Mouse (Mus musculus) liver, embryonic 11.5 days (tissue): ENCODE measurements around the gene Hist2h2ac. TPM values are rescaled to one million over a fixed set of nuclear protein-coding genes. Genes with fewer than 3 reads are reported as not detected.
"Not testable (repeated sequence)": the region's sequence is repeated elsewhere in the genome, so short reads cannot be mapped to it uniquely, and the experiment has no call there.

Experiments
- ATAC-seq: fragments of 200-750 bp; cut with Nextera tagmentation; replicated peaks from 2 replicates; pipeline ENCODE4 v1.8.0; 2017; ENCODE audit warnings: moderate number of reproducible peaks, mild to moderate bottlenecking, moderate TSS enrichment, moderate library complexity; ENCODE audit not compliant: low FRiP score
- DNase-seq: peaks from one replicate; pipeline ENCODE4 v3.0.0-alpha.2; 2017; ENCODE audit warnings: low spot score
- H3K27ac ChIP-seq: fragments of 300-500 bp; sonication (generic); 2 replicates; pipeline ENCODE4 v1.5.1; 2014; ENCODE audit warnings: mild to moderate bottlenecking, low read depth, low read length, control low read depth
- H3K27me3 ChIP-seq: fragments of 300-500 bp; sonication (generic); replicated peaks from 2 replicates; pipeline ENCODE4 v1.6.1; 2014; ENCODE audit warnings: low read length, mixed read lengths; ENCODE audit not compliant: control insufficient read depth, insufficient read depth
- H3K36me3 ChIP-seq: fragments of 300-500 bp; sonication (generic); 2 replicates; pipeline ENCODE4 v1.6.1; 2014; ENCODE audit warnings: mild to moderate bottlenecking, low read length, moderate library complexity, mixed read lengths; ENCODE audit not compliant: control insufficient read depth, insufficient read depth
- H3K4me1 ChIP-seq: fragments of 300-500 bp; sonication (generic); replicated peaks from 2 replicates; pipeline ENCODE4 v1.6.1; 2014; ENCODE audit warnings: low read length, mixed read lengths; ENCODE audit not compliant: control insufficient read depth, insufficient read depth
- H3K4me2 ChIP-seq: fragments of 300-500 bp; sonication (generic); 2 replicates; pipeline ENCODE4 v1.6.1; 2014; ENCODE audit warnings: mild to moderate bottlenecking, control low read depth, moderate library complexity
- H3K4me3 ChIP-seq: fragments of 300-500 bp; sonication (generic); 2 replicates; pipeline ENCODE4 v1.5.1; 2014; ENCODE audit warnings: low read depth, low read length, control low read depth
- H3K9ac ChIP-seq: fragments of 300-500 bp; sonication (generic); 2 replicates; pipeline ENCODE4 v1.6.1; 2014; ENCODE audit warnings: low read depth, low read length, control low read depth
- H3K9me3 ChIP-seq: fragments of 300-500 bp; sonication (generic); 2 replicates; pipeline ENCODE4 v1.6.1; 2016; ENCODE audit warnings: low read length, inconsistent platforms, mixed read lengths; ENCODE audit not compliant: control insufficient read depth
- WGBS: fragments of 180-500 bp; shearing (Covaris S2); extraction: QIAGEN DNeasy Blood & Tissue Kit; methylation state at CpG from one replicate; pipeline ENCODE4 v1.1.7; 2014; 5-methylcytosine and 5-hydroxymethylcytosine counted together
- polyA plus RNA-seq: library from polyadenylated mRNA; unstranded; fragments of >200 nt; fragmentation: Nextera tagmentation; extraction: Ambion mirVana; gene quantifications from 2 replicates; pipeline ENCODE4 v1.2.1, GENCODE M21; 2014

Hist2h2ac gene
- polyA plus RNA-seq, 1 experiment from 2014 or later = 14.7 TPM

GRCm38 (mm10) chr3:96225421-96225820, 4.7 kb upstream of the Hist2h2ac start:
- DNase-seq (no peak), ATAC-seq (no peak)
- Histone ChIP-seq H3K27ac (peak overlapping the region; percentile 4; the same call in 1 of the 2 replicates), H3K4me2 (peak overlapping the region; percentile 43), H3K36me3 (no peaks in the 10 kb centered on the region), H3K4me3 (no peak overlapping the region), H3K4me1 (peaks cover 26% of the 10 kb centered on the region), H3K9me3 (no peaks in the 10 kb centered on the region), H3K27me3 (no peaks in the 10 kb centered on the region), H3K9ac (peak overlapping the region; percentile 21; the same call in 1 of the 2 replicates)
- WGBS = 43% methylated on average over 2 of the region's 2 CpGs

GRCm38 (mm10) chr3:96222774-96223173, 2.1 kb upstream of the Hist2h2ac start:
- 88% methylated on average over 4 of the region's 4 CpGs for WGBS
- peaks cover 33% of the 10 kb centered on the region for H3K4me1 ChIP-seq
- H3K27me3 ChIP-seq = no peaks in the 10 kb centered on the region
- no peaks in the 10 kb centered on the region for H3K36me3 ChIP-seq
- H3K4me3 ChIP-seq = peak overlapping the region; percentile 61
- H3K27ac ChIP-seq = peak overlapping the region; percentile 100; the same call in 1 of the 2 replicates
- no peak for ATAC-seq
- H3K4me2 ChIP-seq = peak overlapping the region; percentile 92
- no peak for DNase-seq
- H3K9ac ChIP-seq = peak overlapping the region; percentile 86
- H3K9me3 ChIP-seq = no peaks in the 10 kb centered on the region

GRCm38 (mm10) chr3:96221640-96222038, 959 bp upstream of the Hist2h2ac start:
- Histone ChIP-seq H3K27me3 (no peaks in the 10 kb centered on the region), H3K4me3 (peak overlapping the region; percentile 61), H3K9ac (peak overlapping the region; percentile 86), H3K4me1 (peaks cover 33% of the 10 kb centered on the region), H3K27ac (peak overlapping the region; percentile 100), H3K36me3 (no peaks in the 10 kb centered on the region), H3K9me3 (no peaks in the 10 kb centered on the region), H3K4me2 (peak overlapping the region; percentile 92)
- 29% methylated on average over 9 of the region's 9 CpGs for WGBS
- no peak for ATAC-seq
- DNase-seq = peak; percentile 52

GRCm38 (mm10) chr3:96220131-96220764, 432 bp downstream of the Hist2h2ac start:
- peaks cover 26% of the 10 kb centered on the region for H3K4me1 ChIP-seq
- DNase-seq (peak; percentile 79), ATAC-seq (peak; percentile 9)
- H3K36me3 ChIP-seq, H3K27me3 ChIP-seq, H3K9me3 ChIP-seq: not testable (repeated sequence)
- WGBS = under 1% methylated on average over 26 of the region's 47 CpGs
- H3K4me3 ChIP-seq = peak overlapping the region; percentile 61
- H3K9ac ChIP-seq = peak overlapping the region; percentile 98
- peak overlapping the region; percentile 92 for H3K4me2 ChIP-seq
- H3K27ac ChIP-seq = peak overlapping the region; percentile 100

GRCm38 (mm10) chr3:96219661-96220130, 984 bp downstream of the Hist2h2ac start, which contains the start of the genes Bola1 and Hist2h2ab:
Gene Bola1 (minus strand): TSS chr3:96219709.
Gene Hist2h2ab (plus strand): TSS chr3:96219865.
- Histone ChIP-seq H3K4me1 (peaks cover 22% of the 10 kb centered on the region), H3K4me3 (peak within 1 kb of the TSS; percentile 61), H3K27me3 (no peaks in the 10 kb centered on the region), H3K36me3 (no peaks in the 10 kb centered on the region), H3K9me3 (no peaks in the 10 kb centered on the region), H3K9ac (peak within 1 kb of the TSS; percentile 98), H3K27ac (peak within 1 kb of the TSS; percentile 100), H3K4me2 (peak within 1 kb of the TSS; percentile 92)
- ATAC-seq = peak; percentile 74
- DNase-seq = peak; percentile 80
- under 1% methylated on average over 37 of the region's 37 CpGs for WGBS

- H3K36me3 ChIP-seq = no peaks in the 10 kb centered on the region
- H3K4me3 ChIP-seq = peak overlapping the region; percentile 61
- peak overlapping the region; percentile 100 for H3K27ac ChIP-seq
- peaks cover 22% of the 10 kb centered on the region for H3K4me1 ChIP-seq
- WGBS = 0% methylated on average over 12 of the region's 12 CpGs
- H3K9me3 ChIP-seq = no peaks in the 10 kb centered on the region
- no peaks in the 10 kb centered on the region for H3K27me3 ChIP-seq
- peak; percentile 64 for DNase-seq
- peak overlapping the region; percentile 92 for H3K4me2 ChIP-seq
- H3K9ac ChIP-seq = peak overlapping the region; percentile 98
- ATAC-seq = 0 out of 2 replicates have a peak, but pooled peaks have one; percentile 3
Observed at GRCm38 (mm10) chr3:96219191-96219641, 1.5 kb downstream of the Hist2h2ac start.

- H3K27me3 ChIP-seq = no peaks in the 10 kb centered on the region
- no peak overlapping the region for H3K4me2 ChIP-seq
- ATAC-seq (no peak), DNase-seq (no peak)
- no peaks in the 10 kb centered on the region for H3K36me3 ChIP-seq
- WGBS = 28% methylated on average over 15 of the region's 15 CpGs
- no peaks in the 10 kb centered on the region for H3K9me3 ChIP-seq
- H3K27ac ChIP-seq = no peak overlapping the region
- H3K9ac ChIP-seq = no peak overlapping the region
- no peaks in the 10 kb centered on the region; the same call in 1 of the 2 replicates for H3K4me1 ChIP-seq
- no peak overlapping the region for H3K4me3 ChIP-seq
Observed at GRCm38 (mm10) chr3:96209242-96209641, 11.4 kb downstream of the Hist2h2ac start.

- H3K36me3 ChIP-seq = no peaks in the 10 kb centered on the region
- H3K27ac ChIP-seq = no peak overlapping the region
- DNase-seq (no peak), ATAC-seq (no peak)
- 80% methylated on average over 3 of the region's 3 CpGs for WGBS
- H3K4me2 ChIP-seq = no peak overlapping the region
- H3K4me3 ChIP-seq = no peak overlapping the region
- H3K4me1 ChIP-seq = no peaks in the 10 kb centered on the region; the same call in 1 of the 2 replicates
- H3K9me3 ChIP-seq = no peaks in the 10 kb centered on the region
- no peak overlapping the region for H3K9ac ChIP-seq
- H3K27me3 ChIP-seq = no peaks in the 10 kb centered on the region
Observed at GRCm38 (mm10) chr3:96207819-96208218, 12.9 kb downstream of the Hist2h2ac start.
